Mouse (Mus musculus) gastrocnemius, postnatal 10 days (tissue): ENCODE data around the gene Pex10. TPM values are rescaled to one million over a fixed set of nuclear protein-coding genes. Genes with fewer than 3 reads are reported as not detected.
A peak's percentile ranks its signal among the peaks of the same experiment; 100 is the strongest.

Source experiments
- DNase-seq: peaks from one replicate; pipeline ENCODE4 v3.0.0; 2021; ENCODE audit warnings: mixed read lengths
- long read RNA-seq, 2 experiments: library from polyadenylated mRNA; stranded (forward); transcript quantifications; one replicate each; pipeline ENCODE4 v2.0.0; 2021
- total RNA-seq, 2 experiments: library from RNA; stranded (reverse); gene quantifications; 2 replicates each; pipeline ENCODE4 v1.2.3; 2021

The Pex10 gene
- total RNA-seq, result 10 to 100 TPM; 10.5 to 13.6 TPM
- long read RNA-seq, experiment 1, transcript Pex10-201 (6 exons, 1,688 nt), result major isoform, 5 of 8 reads
- long read RNA-seq, experiment 1, partial matches to known transcripts, result 0 of 8 reads
- long read RNA-seq, experiment 1, other reads (novel, unspliced or antisense), result 3 of 8 reads
- long read RNA-seq, experiment 2, transcript Pex10-201 (6 exons, 1,688 nt), result major isoform, 8 of 9 reads
- long read RNA-seq, experiment 2, partial matches to known transcripts, result 1 of 9 reads
- long read RNA-seq, experiment 2, other reads (novel, unspliced or antisense), result 0 of 9 reads

DNA sequence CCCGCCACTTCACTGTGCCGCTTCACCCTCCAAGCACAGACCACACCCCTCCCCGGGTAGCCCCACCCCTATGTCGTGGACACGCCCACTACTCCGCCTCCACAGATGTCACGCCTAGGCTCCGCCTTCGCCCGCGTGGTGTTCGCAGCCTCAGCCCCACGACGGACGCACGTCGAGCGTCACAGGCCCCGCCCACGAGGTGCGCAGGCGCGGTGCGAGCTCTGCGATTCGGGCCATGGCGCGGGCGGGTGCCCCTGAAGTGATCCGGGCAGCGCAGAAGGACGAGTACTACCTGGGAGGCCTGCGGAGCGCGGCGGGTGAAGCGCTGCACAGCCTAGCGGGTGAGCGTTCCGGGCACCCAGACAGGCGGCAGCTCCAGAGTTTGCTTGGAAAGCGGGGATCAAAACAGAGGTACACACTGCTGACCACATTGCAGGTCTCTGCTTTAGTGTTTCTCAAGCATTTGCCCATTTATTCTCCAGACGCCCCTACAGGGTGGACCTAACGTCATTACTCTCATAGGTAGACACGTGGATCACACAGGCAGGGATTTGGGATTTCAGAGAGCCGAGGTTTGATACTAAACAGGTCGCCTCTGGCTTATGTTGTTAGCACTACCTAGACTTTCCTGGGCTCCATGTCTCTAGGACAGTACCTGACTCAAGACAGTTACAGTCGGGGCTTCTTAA, at the start of gene Pex10:
Gene Pex10 (plus strand): TSS at position 183 of the 689 bp plus-strand sequence.
- peak; percentile 98 for DNase-seq

DNA sequence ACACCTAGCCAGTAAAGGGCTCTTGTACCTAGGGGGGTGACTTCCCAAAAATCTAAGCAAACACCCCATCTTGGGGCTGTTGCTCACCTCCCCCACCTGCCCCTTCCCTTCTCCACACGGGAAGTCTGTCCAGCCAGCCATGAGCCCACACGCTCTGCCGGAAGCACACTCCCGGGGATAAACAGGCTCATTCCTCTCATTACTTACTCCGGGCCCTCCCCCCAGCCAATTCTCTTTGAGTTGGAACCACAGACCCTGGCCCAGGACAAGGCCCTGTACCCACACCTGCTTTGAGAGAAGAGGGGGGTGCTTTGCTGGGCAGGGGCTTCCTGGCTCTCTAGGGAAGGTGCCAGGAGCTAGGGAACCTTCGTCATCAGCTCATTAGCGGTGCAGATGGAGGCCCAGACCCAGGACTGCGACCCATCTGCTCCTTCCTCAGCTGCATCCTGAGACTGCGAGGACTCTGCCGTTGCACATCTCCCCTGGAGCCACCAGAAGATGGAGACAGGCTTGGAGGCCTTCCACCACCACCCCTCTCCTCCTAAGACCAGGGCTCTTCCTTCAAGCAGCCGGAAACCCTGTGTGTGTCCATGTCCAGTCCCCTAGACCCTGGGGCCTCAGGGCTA, 49.5 kb upstream of the Pex10 start:
- DNase-seq, result no peak

DNA sequence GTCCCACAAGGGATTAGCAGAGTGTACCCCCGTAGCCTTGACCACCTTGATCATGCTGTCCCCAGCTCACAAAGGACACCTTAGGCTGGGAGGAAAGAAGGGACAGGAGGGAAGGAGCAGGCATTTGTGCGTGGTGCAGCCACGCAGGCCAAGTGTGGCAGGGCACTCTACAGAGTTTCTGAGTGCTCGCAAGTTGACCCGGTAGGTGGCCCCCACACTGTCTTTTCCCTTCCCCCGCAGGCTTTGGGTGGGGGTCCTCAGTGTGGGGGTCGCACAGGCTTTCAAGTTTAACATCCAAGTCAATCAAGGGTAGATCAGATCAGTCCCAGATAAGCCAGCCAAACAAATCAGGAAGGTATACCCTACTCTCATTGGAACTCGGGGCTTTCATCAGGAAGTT, 48.8 kb upstream of the Pex10 start:
- no peak for DNase-seq

DNA sequence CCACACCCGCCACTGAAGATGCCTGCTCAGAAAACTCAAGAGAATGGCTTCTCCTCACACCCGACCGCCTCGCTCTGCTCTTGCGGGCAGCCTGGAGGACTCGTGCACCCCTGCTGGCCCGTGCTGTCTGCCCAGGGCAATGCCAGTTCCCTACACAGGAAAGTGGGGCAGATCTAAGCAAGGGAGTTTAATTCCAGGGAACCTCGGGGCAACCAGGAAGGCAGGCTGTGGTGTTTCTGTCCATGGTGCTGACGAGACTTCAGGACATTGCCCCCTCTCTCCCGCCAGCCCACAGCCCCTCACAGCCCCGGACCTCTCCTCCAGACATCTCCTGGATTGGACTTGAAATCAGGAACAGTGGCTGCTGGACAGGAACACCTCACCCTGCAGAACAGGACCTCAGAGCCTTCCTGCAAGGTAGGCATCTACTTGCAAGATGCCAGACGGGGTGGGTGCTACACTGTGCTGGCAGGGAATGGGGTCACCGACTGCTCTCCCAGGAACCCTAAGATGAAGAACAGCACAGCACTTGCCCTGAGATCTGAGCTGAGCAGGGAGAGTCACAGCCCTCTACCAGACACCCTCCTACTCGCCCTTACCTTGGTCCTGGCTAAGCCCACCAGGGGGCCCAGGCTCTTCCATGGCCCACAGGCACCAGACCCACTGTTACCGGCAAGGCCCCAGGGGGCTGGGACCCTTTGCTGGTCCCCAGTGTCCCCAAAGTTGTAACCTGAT, 48.0 kb upstream of the Pex10 start:
- DNase-seq, result peak; percentile 39

DNA sequence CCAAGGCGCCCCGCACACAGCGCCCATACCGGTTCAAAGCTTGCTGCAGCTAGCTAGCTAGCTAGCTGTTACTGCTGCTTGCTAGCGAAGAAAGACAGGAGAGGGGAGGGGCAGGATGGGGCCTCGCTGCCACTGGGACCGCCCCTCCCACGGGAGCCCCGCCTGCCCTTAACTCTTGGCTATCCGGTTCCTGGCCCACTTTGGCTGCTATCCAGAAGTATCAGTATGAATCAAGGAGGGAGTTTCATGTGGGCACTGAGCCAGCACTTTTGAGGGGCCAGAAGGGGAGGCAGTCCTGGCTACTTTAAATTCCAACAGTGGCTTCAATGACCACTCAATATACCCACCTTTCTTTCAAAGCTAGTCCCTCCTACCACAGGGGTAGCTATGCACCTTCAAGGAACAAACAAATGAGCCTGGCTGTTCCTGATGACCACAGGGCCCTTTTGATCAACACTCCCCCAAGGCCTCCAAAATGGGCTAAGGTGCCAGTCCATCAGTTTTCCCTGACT, 47.4 kb upstream of the Pex10 start:
- DNase-seq, result peak; percentile 23

DNA sequence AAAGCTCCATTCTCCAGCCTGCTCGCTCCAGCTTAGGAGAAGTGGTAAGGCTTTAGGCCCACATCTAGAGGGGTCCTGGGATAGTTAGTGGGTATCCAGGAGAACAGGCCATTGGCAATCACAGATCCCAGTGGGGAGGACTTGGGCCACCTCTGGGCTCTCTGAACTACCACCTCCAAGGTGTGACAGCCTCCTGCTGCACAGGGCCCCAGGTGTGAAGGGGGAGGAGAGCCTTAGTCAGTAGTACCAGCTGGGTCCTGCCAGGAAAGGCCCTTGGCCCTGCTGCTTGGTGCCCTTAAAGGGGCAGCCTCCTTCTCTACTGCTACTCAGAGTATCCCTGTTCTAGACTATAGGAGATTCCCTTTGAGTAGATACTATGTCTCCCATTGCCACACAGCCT, 46.7 kb upstream of the Pex10 start:
- no peak for DNase-seq

DNA sequence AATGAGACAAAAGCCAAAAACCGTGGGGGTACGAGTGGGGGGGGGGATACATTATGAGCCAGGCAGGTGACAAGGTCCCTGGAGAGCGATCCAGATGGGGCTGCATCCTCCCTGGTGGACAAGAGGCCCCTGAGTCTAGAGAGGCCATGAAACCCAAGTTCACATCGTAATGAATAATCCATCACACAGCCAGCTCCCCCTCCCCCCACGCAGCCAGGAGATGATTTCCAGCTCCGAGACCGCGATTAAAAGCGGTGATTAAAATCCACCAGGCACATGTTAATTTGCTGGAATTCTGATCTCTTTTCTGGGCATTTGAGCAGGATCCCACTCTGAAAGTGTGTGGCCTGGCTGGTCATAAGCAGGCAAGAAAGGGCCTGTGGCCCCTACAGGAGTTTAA, 46.0 kb upstream of the Pex10 start:
- DNase-seq, result no peak

DNA sequence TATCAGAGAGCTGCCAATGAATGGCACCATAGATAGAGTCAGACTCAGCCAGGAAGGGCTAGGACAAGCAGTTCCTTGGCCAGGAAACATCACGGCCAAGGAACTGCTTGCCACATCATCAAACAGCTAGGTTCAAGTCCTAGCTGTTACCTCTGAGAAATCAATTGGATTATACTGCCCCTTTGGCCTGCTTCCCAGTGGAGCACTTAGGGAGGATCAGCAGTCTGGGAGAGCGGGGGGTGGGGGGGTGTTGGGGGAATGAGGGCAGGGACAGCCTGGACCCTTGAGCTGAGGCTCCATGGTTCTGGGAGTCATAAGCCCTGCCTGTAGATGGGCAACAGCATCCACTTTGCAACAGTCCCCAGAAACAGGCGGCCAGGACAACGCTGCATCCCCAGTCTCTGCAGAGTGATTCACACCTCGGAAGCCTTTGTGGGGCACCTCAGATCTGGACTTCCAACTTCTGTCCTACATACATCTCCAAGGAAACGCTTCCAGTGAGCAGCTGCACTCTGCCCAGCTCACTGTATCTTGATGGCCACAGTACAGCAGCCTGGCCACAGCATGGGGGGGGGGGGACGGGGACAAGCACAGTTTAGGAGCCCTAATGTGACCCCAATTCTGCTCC, 44.5 kb upstream of the Pex10 start:
- DNase-seq, result no peak

DNA sequence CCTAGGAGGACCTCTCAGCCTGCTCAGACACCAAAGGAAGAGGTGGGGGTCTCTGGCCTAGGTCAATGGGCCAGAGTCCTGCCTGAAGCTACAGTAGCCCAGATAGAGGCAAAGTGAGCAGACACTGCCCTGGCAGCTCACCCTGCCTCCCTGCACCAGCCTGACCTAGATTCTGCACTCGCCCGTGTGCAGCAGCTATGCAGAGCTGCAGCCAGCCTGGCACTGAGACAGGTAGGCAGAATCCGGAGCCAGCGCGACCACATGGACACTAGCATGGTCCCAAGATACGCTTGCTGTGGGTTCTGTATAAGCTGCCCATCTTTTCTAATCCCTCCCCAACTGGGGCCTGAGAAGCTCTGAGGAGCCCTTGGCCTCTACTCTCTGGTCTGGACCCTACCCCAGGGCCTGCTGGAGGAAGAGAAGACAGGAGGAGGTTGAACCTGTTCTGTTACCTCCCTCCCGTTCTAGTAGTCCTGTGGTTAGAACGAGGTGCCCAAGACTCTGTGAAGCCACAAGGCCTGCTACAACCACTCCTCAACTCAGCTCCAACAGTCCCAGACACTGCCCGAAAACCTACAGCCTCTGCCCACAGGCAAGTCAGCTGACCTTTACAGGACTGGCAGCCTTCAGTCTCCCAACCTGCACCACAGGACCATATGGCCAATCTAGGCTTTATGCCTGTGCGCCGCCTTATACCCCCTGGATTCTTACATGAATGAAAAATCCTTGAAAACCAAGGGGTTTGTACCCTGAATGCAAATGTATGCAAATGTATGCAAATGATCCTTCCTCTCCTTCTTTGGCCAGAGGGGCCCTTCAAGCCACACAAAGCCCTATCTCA, 42.4 kb upstream of the Pex10 start:
- no peak for DNase-seq

DNA sequence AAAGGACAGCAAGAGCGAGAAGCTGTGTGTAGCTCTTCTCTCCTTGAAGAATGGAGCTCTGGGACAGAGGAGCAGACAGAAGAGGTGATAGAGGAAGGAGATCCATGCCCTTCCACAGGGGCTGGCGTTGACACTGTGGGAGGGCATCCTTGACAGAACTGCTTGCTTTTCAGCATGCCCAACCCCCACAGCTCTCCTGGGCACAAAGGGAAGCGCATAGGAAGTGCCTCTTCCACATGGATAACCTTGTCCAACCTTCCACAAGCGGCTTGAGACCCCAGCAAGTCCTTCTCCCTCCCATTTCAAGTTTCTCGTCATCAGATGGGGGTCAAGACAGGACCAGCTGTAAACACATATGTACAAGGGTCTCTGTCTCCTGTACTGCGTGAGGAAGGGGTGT, 33.7 kb upstream of the Pex10 start:
- DNase-seq, result no peak

DNA sequence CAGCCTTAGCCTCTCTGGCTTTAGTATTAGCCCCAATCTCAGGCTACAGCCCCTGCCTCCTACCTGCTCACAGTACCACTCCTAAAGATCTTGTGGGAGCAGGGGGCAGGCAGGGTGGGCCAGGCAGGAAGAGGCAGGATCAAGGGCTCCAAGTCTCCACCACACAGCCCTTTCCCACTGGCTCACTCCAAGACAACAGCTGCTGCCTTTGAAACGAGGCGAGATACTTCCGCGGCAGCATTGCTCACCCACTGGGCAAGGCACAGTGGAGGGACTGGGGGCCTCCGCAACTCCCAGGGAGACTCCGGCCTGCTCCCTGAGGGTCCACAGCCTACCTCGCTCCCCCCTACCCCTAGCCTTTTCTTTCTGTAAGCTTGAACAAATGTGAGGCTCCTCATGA, 32.6 kb upstream of the Pex10 start:
- no peak for DNase-seq

DNA sequence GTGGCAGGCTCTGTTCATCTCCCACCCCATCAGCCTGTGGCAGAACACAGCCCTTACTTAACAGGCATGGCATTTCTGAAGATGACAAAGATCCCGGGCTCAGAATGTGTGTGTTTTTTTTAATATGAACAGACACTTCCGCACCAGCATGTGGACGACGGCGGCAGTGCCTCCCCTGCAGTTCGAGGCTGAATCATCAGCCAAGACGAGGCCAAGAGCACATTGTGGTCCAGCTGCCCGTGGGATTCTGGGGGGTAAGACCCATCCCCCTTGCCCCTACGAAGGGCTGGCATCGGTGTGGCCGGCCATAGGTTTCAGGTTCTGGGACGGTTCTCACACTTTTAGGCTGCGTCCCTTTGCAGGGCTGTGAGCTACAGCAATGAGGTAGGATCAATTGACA, 32.0 kb upstream of the Pex10 start:
- no peak for DNase-seq

DNA sequence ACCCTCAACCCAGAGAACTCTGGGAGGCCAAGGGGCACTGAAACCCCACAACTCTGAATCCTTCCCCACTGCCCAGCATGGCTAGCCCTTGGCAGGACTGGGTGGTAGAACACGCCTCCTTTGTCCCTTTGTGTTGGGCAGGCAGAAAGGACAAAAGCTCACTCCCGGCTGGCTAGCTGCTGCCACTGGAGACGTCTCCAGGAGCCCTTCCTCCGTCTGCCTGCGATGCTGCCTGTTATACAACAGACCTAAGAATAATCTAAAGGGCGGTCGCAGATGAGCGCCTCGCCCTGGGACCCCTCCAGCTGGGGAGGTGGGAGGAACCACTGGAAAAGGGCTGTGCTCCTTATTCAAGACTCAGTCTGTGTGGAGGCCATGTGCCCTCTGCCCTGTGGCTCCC, 26.6 kb upstream of the Pex10 start:
- DNase-seq, result no peak

DNA sequence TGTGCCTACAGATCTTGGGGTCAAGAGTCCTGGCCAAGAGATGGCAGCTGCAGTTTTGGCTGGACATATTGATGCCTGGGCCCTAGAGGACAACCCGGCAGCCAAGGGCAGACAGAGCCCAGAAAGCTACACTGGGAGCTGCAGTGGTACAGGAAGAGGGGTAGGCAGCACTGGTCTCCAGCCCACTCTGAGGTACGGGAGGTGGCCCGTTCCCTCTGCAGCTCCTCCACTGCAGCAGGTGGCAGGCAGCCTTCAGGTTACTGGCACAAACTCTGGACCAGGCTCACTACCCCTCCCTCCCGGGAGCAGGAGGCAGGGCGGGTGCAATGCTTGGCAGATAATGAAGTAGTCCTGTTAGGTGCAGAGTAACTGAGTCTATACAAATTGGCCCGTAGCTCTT, 26.1 kb upstream of the Pex10 start:
- no peak for DNase-seq

DNA sequence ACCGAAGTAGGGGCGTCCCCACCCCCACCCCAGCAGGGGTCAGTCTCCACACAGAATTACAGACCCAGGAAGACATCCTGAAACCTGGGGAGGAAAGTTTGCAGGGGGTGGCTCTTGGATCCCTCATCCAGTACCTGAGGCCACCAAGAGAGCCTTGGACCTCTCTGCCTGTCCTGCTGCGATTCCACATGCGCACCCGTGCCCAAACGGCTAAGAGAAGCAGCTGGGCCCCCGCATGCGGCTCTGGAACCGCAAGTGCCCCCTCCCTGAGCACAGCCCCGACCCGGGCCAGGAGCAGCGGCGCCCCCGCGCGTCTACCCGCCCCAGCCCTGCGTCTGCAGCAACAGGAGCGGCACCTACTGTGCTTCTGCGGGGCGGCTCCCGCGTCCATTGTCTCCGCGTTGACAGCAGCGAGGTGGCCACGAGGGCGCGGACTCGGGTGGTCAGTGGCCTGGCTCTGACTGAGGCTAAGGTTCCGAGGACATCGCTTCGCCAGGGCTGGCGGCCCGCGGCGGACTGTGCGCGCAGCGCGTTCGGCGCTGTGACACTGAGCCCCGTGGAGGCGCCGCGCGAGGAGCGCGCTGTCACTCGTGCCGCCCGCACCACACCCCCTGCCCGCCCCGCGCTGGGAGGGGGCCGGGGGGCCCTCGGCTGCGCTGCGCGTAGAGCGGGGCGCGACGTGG, 24.1 kb upstream of the Pex10 start:
- no peak for DNase-seq

DNA sequence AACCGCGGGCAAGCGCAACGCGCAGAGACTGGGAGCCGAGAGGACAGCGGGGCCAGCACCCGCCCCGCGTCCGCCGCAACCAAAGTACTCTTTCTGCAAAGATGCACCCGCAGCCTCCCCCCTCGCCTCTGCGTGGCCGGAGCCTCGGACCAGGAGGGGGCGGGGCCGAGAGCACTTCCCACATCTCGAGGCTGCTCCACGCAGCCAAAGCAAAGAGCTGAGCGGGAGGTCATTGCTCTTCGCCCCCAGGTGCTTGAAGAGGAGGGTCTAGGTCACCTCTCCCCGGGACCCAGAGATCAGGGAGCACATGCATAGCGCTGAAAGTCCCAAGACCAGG, 23.6 kb upstream of the Pex10 start:
- no peak for DNase-seq

DNA sequence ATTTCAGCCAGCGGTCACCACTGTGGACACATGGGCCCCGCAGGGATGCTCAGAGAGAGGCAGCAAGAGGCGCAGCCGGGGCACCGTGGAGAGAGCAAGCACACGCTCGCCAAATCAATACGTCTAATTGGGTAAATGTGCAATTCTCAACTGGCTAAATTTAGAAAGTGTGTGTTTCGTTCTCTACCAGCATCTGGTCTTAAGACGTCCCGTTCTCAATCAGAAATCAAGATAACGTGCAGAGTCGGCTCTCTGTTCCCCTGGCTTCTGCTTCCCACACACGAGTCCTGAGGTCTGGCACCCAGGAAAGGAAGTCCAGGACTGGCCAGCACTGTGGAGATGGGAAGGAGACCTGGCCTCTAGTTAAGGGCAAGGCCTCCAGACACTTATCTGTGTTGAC, 20.2 kb upstream of the Pex10 start:
- DNase-seq, result no peak

DNA sequence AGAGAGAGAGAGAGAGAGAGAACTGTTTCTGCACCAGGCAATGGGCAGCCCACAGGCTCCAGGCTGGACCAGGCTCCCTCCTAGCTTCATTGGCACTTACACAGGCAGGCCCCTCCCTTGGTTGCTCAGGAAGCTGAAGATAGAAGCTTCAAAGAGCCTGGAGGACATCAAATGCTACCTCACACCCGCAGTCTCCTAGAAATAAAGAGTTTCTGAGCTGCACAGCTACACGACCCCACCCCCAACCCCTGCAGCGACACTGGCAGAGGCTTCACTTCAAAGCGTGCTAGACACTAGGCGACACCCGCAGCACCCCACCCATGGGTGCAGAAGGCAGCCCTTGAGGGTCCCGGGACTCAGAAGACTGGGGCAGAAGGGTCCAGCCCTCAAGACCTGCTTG, 16.7 kb upstream of the Pex10 start:
- no peak for DNase-seq

DNA sequence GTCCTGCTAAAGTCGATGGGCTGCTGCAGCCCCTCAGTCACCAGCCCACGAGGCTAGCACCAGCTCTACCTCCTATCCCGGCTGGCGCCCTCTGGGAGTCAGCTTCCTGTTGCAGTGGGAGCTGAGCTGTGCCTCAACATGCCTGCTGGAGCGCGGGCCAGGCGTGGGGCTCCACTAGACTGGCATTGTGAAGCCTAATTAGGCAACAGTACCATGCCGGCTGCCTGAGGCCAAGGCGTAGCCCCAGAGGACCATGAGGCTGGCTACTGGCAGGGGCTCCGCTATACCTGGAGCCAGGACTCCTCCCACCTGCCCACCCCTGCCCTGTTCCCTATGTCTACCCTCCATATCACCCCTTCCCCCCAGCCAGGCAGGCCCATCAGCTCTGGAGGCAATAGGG, 10.1 kb upstream of the Pex10 start, which contains the start of gene Plch2:
Gene Plch2 (minus strand): TSS at position 61 of the 400 bp plus-strand sequence.
- DNase-seq, result no peak

DNA sequence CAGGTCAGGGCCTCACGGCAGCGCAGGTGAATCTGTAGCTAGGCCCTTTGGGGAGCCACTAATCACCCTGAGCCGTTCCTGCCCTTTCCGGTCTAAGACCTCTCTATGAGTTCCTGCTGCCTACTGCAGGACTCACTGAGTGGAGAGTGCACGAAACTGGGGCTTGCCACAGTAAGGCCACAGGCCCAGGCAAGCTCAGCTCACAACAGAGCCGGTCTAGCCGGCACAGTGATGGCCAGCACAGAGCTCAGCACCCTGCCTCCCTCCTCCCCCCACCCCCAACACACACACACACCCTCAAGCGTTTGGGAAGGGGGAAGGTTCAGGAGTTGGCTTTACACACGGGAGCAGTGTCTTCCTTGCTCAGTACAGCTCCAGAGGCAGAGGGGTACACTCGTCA, 8.5 kb upstream of the Pex10 start:
- no peak for DNase-seq

DNA sequence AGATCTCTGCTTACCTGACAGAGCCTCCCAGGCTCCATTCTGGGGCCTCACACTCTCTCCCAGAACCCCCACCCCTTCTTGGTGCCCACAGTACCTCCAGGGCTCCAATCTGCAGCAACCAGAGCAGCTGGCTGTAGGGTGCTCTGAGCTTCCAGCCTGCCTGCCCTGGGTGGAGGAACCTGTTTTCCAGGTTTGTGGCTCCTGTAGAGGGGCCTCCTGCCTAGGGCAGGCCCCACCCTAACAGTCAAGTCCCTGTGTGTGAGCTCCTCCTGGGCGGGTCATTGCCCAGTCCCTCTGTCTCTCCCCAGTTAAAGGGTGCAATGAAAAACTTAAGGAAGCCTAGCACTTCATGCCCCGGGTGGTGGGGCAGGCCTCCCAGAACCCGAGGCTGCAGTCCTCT, 2.9 kb upstream of the Pex10 start:
- DNase-seq, result no peak
